Mouse (Mus musculus) spleen, adult 2 months (tissue): Measurements from ENCODE around the gene Ide.

Experiments used
- CTCF ChIP-seq: fragments of 200-500 bp; IDR thresholded peaks from 2 replicates; pipeline ENCODE4 v1.5.1; 2011; ENCODE audit warnings: mild to moderate bottlenecking, inconsistent platforms; ENCODE audit not compliant: insufficient read depth, insufficient read length, insufficient replicate concordance; ENCODE audit errors: extremely low read depth
- POLR2A ChIP-seq: fragments of 200-500 bp; IDR thresholded peaks from 2 replicates; pipeline ENCODE4 v1.6.1; 2011; ENCODE audit warnings: low read depth, low read length, inconsistent platforms

DNA sequence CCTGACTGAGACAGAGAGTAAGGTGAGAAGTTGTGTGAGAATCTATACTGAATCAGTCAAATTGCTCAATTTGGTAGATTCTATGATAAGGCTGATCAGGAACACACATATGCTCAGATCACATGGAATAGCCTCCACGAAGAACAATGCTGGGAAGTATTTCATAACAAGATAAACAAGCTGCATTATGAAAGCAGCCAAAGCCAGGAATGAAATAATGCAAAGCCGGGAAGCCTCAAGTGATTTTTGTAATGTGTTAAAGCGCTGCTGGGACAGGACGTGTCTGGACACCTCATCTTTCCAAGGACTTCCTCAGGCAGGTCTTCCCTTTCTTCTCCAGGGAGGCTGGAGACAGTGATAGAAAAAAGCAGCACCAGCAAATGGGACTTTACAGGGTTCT, 4.9 kb downstream of the Ide start:
- TF ChIP-seq CTCF (no peak), POLR2A (no peak)
